In the genomic region with DNA sequence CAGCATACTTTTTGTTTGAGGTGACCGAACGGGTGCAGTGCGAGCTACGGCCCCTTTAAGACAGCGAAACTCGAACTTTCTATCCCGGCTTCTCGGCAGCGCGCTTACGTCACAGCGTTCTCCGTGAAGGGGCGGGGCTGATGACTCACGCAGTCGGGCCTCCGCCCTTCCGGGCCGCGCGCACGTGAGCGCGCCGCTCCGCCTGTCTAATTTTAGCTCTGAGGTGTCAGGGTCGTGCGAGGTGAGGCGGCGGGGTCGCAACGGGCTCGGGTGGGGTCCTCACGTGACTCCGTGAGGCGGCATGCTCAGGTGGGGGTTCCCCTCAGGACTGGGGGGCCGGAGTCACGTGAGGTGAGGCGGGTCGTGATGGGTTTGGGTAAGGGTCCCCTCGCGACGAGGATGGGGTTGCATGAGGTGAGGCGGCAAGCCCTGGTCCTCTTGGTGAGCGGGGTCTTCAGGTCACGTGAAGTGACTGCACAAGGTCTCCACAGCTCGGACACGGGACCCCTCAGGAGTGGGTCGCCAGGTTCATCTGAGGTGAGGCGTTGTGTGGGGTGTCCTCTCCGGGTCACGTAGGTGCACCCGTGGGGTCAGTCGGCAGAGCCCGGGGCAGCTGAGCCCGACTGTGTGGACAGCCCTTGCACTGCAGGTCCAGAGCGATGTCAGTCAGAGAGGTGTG, we compare ENCODE assay signal across 8 mouse cellular contexts. TPM values are rescaled to one million over a fixed set of nuclear protein-coding genes. Genes with fewer than 3 reads are reported as not detected.
A peak's percentile ranks its signal among the peaks of the same experiment; 100 is the strongest.
DNase-seq lines count a peak whose midpoint lies in the region; ATAC-seq and TF ChIP-seq lines count a peak whose summit lies in the region.

No protein-coding gene starts in this region.

- no peaks in the 10 kb centered on the region for H3K27me3 ChIP-seq in forebrain, embryonic 15.5 days
- no peaks in the 10 kb centered on the region for H3K27me3 ChIP-seq in lung, embryonic 14.5 days (ENCODE audit: insufficient read depth, low read length)
- no peaks in the 10 kb centered on the region for H3K27me3 ChIP-seq in thymus, adult 2 months (ENCODE audit: control insufficient read depth, insufficient read depth, low read length)

- no peaks in the 10 kb centered on the region for H3K36me3 ChIP-seq in forebrain, embryonic 15.5 days
- no peaks in the 10 kb centered on the region for H3K36me3 ChIP-seq in lung, embryonic 14.5 days (ENCODE audit: insufficient read depth)
- no peaks in the 10 kb centered on the region for H3K36me3 ChIP-seq in thymus, adult 2 months (ENCODE audit: control insufficient read depth, insufficient read depth, low read length)

- peak overlapping the region; percentile 76 for H3K9ac ChIP-seq in forebrain, embryonic 15.5 days (replicated peaks)
- peak overlapping the region; percentile 80 for H3K9ac ChIP-seq in lung, embryonic 14.5 days

- TF ChIP-seq CTCF in layer of hippocampus, adult 2 months (conservative IDR thresholded peaks at IDR 0.05) = no peak
- no peak for TF ChIP-seq CTCF in lung, embryonic 14.5 days (IDR thresholded peaks at IDR 0.05; ENCODE audit: low read depth)
- TF ChIP-seq CTCF in olfactory bulb, adult 2 months (IDR thresholded peaks at IDR 0.05; ENCODE audit: insufficient read depth, low read depth, low read length) = no peak; the same call in 1 of the 2 replicates
- TF ChIP-seq CTCF in thymus, adult 2 months (IDR thresholded peaks at IDR 0.05; ENCODE audit: borderline replicate concordance, control insufficient read depth, extremely low read depth, insufficient read depth, low read length, poor library complexity) = no peak

- H3K9me3 ChIP-seq in forebrain, embryonic 15.5 days = no peaks in the 10 kb centered on the region
- no peaks in the 10 kb centered on the region for H3K9me3 ChIP-seq in lung, embryonic 14.5 days (ENCODE audit: low read depth, low read length)

- peak overlapping the region; percentile 41; the same call in 1 of the 2 replicates for H3K27ac ChIP-seq in forebrain, embryonic 15.5 days (replicated peaks)
- peak overlapping the region; percentile 99 for H3K27ac ChIP-seq in layer of hippocampus, adult 2 months
- H3K27ac ChIP-seq in lung, embryonic 14.5 days (ENCODE audit: low read depth) = peak overlapping the region; percentile 79
- H3K27ac ChIP-seq in olfactory bulb, adult 2 months (ENCODE audit: insufficient read depth, low read depth, low read length) = peak overlapping the region; percentile 76
- peak overlapping the region; percentile 2; the same call in 1 of the 2 replicates for H3K27ac ChIP-seq in thymus, adult 2 months (ENCODE audit: control insufficient read depth, insufficient read depth, low read length)

- peak; percentile 93 for DNase-seq in ES-CJ7 (ENCODE audit: low read depth, low spot score)
- DNase-seq in cerebellum, adult 11 months = peak; percentile 93
- DNase-seq in heart, postnatal 36 days = peak; percentile 94 to 96
- peak; percentile 90 to 94 for DNase-seq in layer of hippocampus, adult 2 months (ENCODE audit: low spot score in 2 of 2)
- DNase-seq in lung, embryonic 14.5 days = peak; percentile 98
- peak; percentile 93 for DNase-seq in thymus, adult 2 months

- H3K4me2 ChIP-seq in forebrain, embryonic 15.5 days (replicated peaks) = peak overlapping the region; percentile 98
- peak overlapping the region; percentile 98 for H3K4me2 ChIP-seq in lung, embryonic 14.5 days

- intact Hi-C loops in heart, postnatal 36 days (cut with DNase I) = loop anchor here (1.0 kb wide), 1 partner anchor 41 kb away; no protein-coding TSS in a partner anchor

- peak overlapping the region; percentile 85 for H3K4me3 ChIP-seq in forebrain, embryonic 15.5 days
- peak overlapping the region; percentile 86 for H3K4me3 ChIP-seq in layer of hippocampus, adult 2 months
- H3K4me3 ChIP-seq in lung, embryonic 14.5 days (ENCODE audit: low read depth, low read length) = peak overlapping the region; percentile 87
- peak overlapping the region; percentile 72 for H3K4me3 ChIP-seq in olfactory bulb, adult 2 months (ENCODE audit: insufficient read depth, low read depth, low read length)
- peak overlapping the region; percentile 73 for H3K4me3 ChIP-seq in thymus, adult 2 months (ENCODE audit: control insufficient read depth, insufficient read depth, low read length)

- no peak; the same call in none of the 2 replicates for TF ChIP-seq POLR2A in olfactory bulb, adult 2 months (IDR thresholded peaks at IDR 0.05; ENCODE audit: insufficient read depth, low read depth, low read length)
- peak; percentile 62; the same call in 1 of the 2 replicates for TF ChIP-seq POLR2A in thymus, adult 2 months (IDR thresholded peaks at IDR 0.05; ENCODE audit: control insufficient read depth, extremely low read depth, insufficient read depth, low read length, poor library complexity)

- H3K4me1 ChIP-seq in forebrain, embryonic 15.5 days = peaks cover 16% of the 10 kb centered on the region
- 0 out of 2 replicates have a peak, but pooled peaks cover 6% of the 10 kb centered on the region for H3K4me1 ChIP-seq in lung, embryonic 14.5 days (ENCODE audit: insufficient read depth)
- H3K4me1 ChIP-seq in olfactory bulb, adult 2 months (ENCODE audit: control insufficient read depth, insufficient read depth, low read length) = peaks cover 11% of the 10 kb centered on the region
- peaks cover 13% of the 10 kb centered on the region for H3K4me1 ChIP-seq in thymus, adult 2 months (replicated peaks; ENCODE audit: control insufficient read depth, insufficient read depth, low read length)

- ATAC-seq in forebrain, embryonic 15.5 days (replicated peaks) = peak; percentile 90
- ATAC-seq in lung, embryonic 14.5 days (ENCODE audit: insufficient read depth) = peak; percentile 81

- 2% methylated on average over 57 of the region's 57 CpGs for WGBS in forebrain, embryonic 15.5 days
- WGBS in lung, embryonic 14.5 days = 1% methylated on average over 57 of the region's 57 CpGs
- WGBS in olfactory bulb, adult 2 months = under 1% methylated on average over 57 of the region's 57 CpGs
- under 1% methylated on average over 57 of the region's 57 CpGs for WGBS in thymus, adult 2 months

RNA-seq across cellular contexts. Expression of gene Atf3, which starts 6.6 kb away (rescaled TPM):
- 1.1 and 1.5 TPM in 2 replicates for polyA plus RNA-seq in forebrain, embryonic 15.5 days (2015; fragmentation: Nextera tagmentation; extraction: Ambion mirVana)
- 10 to 100 TPM in 1 of 2 experiments, 1 to 10 TPM in 1; 5.0 to 17.9 TPM for total RNA-seq in heart, postnatal 36 days (2021)
- under 1 TPM; 0.52 to 0.67 TPM for total RNA-seq in layer of hippocampus, adult 2 months (2021)
- polyA plus RNA-seq in lung, embryonic 14.5 days (2014; fragmentation: Nextera tagmentation; extraction: Ambion mirVana) = 3.7 and 4.5 TPM in 2 replicates
- polyA plus RNA-seq in olfactory bulb, adult 2 months (2012; ENCODE audit: insufficient read depth, insufficient read length, low replicate concordance, missing spikeins) = not detected in 2 replicates
- polyA plus RNA-seq in thymus, adult 2 months (2012; rRNA removed) = 3.2 and 4.2 TPM in 2 replicates

RNA-seq across cellular contexts. Expression of gene Fam71a, which starts 59.8 kb away (rescaled TPM):
- not detected in 2 replicates for polyA plus RNA-seq in forebrain, embryonic 15.5 days (2015; fragmentation: Nextera tagmentation; extraction: Ambion mirVana)
- total RNA-seq in heart, postnatal 36 days (2021) = not detected
- not detected for total RNA-seq in layer of hippocampus, adult 2 months (2021)
- polyA plus RNA-seq in lung, embryonic 14.5 days (2014; fragmentation: Nextera tagmentation; extraction: Ambion mirVana) = not detected in 2 replicates
- not detected in 2 replicates for polyA plus RNA-seq in olfactory bulb, adult 2 months (2012; ENCODE audit: insufficient read depth, insufficient read length, low replicate concordance, missing spikeins)
- polyA plus RNA-seq in thymus, adult 2 months (2012; rRNA removed) = not detected in 2 replicates

Comparison
In these comparisons a context has a peak if more than half of its experiments do, and no peak if none do; other contexts are left out.
1. Peak in every context shown above with its lines: DNase-seq, ATAC-seq, H3K4me3 ChIP-seq and H3K27ac ChIP-seq.
2. H3K27ac ChIP-seq: peak in every context shown above with its lines; median percentile 99 in layer of hippocampus, adult 2 months; 79 in lung, embryonic 14.5 days; 76 in olfactory bulb, adult 2 months; 41 in forebrain, embryonic 15.5 days; 2 in thymus, adult 2 months.